Mouse (Mus musculus): ENCODE measurements around the gene Chaf1a. TPM values are rescaled to one million over a fixed set of nuclear protein-coding genes. Genes with fewer than 3 reads are reported as not detected.
"Not testable (repeated sequence)": the region's sequence is repeated elsewhere in the genome, so short reads cannot be mapped to it uniquely, and the experiment has no call there.

The Chaf1a gene
- polyA plus RNA-seq, 1 experiment from 2014 or later = 13.5 TPM

GRCm38 (mm10) chr17:56102158-56102557, 61.9 kb downstream of the Chaf1a start:
- H3K9me3 ChIP-seq (replicated peaks; ENCODE audit: control insufficient read depth, low read length) = no peaks in the 10 kb centered on the region
- no peaks in the 10 kb centered on the region for H3K4me1 ChIP-seq (ENCODE audit: control insufficient read depth, insufficient read depth, low read length)
- 89% methylated on average over 5 of the region's 5 CpGs for WGBS (ENCODE audit: insufficient replicate concordance)
- no peaks in the 10 kb centered on the region for H3K27me3 ChIP-seq (ENCODE audit: control insufficient read depth, insufficient read depth, low read length)
- no peak for ATAC-seq (replicated peaks; ENCODE audit: insufficient number of reproducible peaks, low FRiP score, low TSS enrichment)
- no peak overlapping the region for H3K9ac ChIP-seq (ENCODE audit: low read depth, low read length)
- no peak overlapping the region for H3K27ac ChIP-seq (ENCODE audit: low read depth, low read length)
- no peak overlapping the region for H3K4me2 ChIP-seq
- peaks cover 36% of the 10 kb centered on the region for H3K36me3 ChIP-seq (ENCODE audit: control insufficient read depth, insufficient read depth, low read length)
- no peak overlapping the region for H3K4me3 ChIP-seq (ENCODE audit: low read depth, low read length)

GRCm38 (mm10) chr17:56102927-56103326, 62.7 kb downstream of the Chaf1a start:
- Histone ChIP-seq H3K4me2 (no peak overlapping the region), H3K27me3 (ENCODE audit: control insufficient read depth, insufficient read depth, low read length) (no peaks in the 10 kb centered on the region), H3K4me1 (ENCODE audit: control insufficient read depth, insufficient read depth, low read length) (no peaks in the 10 kb centered on the region), H3K4me3 (ENCODE audit: low read depth, low read length) (no peak overlapping the region), H3K9me3 (replicated peaks; ENCODE audit: control insufficient read depth, low read length) (no peaks in the 10 kb centered on the region), H3K9ac (ENCODE audit: low read depth, low read length) (no peak overlapping the region), H3K36me3 (ENCODE audit: control insufficient read depth, insufficient read depth, low read length) (peaks cover 29% of the 10 kb centered on the region), H3K27ac (ENCODE audit: low read depth, low read length) (no peak overlapping the region)
- WGBS (ENCODE audit: insufficient replicate concordance) = 91% methylated on average over 9 of the region's 9 CpGs
- no peak for ATAC-seq (replicated peaks; ENCODE audit: insufficient number of reproducible peaks, low FRiP score, low TSS enrichment)

GRCm38 (mm10) chr17:56103465-56104285, 63.4 kb downstream of the Chaf1a start:
- H3K27ac ChIP-seq (ENCODE audit: low read depth, low read length) = no peak overlapping the region
- no peaks in the 10 kb centered on the region for H3K9me3 ChIP-seq (replicated peaks; ENCODE audit: control insufficient read depth, low read length)
- 90% methylated on average over 8 of the region's 8 CpGs for WGBS (ENCODE audit: insufficient replicate concordance)
- H3K4me1 ChIP-seq (ENCODE audit: control insufficient read depth, insufficient read depth, low read length) = 0 out of 2 replicates have a peak, but pooled peaks cover under 1% of the 10 kb centered on the region
- no peak overlapping the region for H3K9ac ChIP-seq (ENCODE audit: low read depth, low read length)
- no peaks in the 10 kb centered on the region for H3K27me3 ChIP-seq (ENCODE audit: control insufficient read depth, insufficient read depth, low read length)
- H3K4me2 ChIP-seq = no peak overlapping the region
- H3K4me3 ChIP-seq (ENCODE audit: low read depth, low read length) = no peak overlapping the region
- H3K36me3 ChIP-seq (ENCODE audit: control insufficient read depth, insufficient read depth, low read length) = peaks cover 28% of the 10 kb centered on the region
- ATAC-seq (replicated peaks; ENCODE audit: insufficient number of reproducible peaks, low FRiP score, low TSS enrichment) = no peak

- ATAC-seq (replicated peaks; ENCODE audit: insufficient number of reproducible peaks, low FRiP score, low TSS enrichment); H3K4me3 ChIP-seq (ENCODE audit: low read depth, low read length); H3K9me3 ChIP-seq (replicated peaks; ENCODE audit: control insufficient read depth, low read length); H3K27ac ChIP-seq (ENCODE audit: low read depth, low read length); H3K9ac ChIP-seq (ENCODE audit: low read depth, low read length); H3K27me3 ChIP-seq (ENCODE audit: control insufficient read depth, insufficient read depth, low read length); H3K4me1 ChIP-seq (ENCODE audit: control insufficient read depth, insufficient read depth, low read length); H3K4me2 ChIP-seq: not testable (repeated sequence)
- peaks cover 19% of the 10 kb centered on the region for H3K36me3 ChIP-seq (ENCODE audit: control insufficient read depth, insufficient read depth, low read length)
- 82% methylated on average over 2 of the region's 5 CpGs for WGBS (ENCODE audit: insufficient replicate concordance)
Measured at GRCm38 (mm10) chr17:56104821-56105220, 64.6 kb downstream of the Chaf1a start.

GRCm38 (mm10) chr17:56106436-56106835, 66.2 kb downstream of the Chaf1a start:
- H3K9me3 ChIP-seq (replicated peaks; ENCODE audit: control insufficient read depth, low read length); ATAC-seq (replicated peaks; ENCODE audit: insufficient number of reproducible peaks, low FRiP score, low TSS enrichment); H3K27me3 ChIP-seq (ENCODE audit: control insufficient read depth, insufficient read depth, low read length); H3K9ac ChIP-seq (ENCODE audit: low read depth, low read length); H3K27ac ChIP-seq (ENCODE audit: low read depth, low read length); H3K4me2 ChIP-seq; H3K4me1 ChIP-seq (ENCODE audit: control insufficient read depth, insufficient read depth, low read length); H3K4me3 ChIP-seq (ENCODE audit: low read depth, low read length); H3K36me3 ChIP-seq (ENCODE audit: control insufficient read depth, insufficient read depth, low read length): not testable (repeated sequence)
- 96% methylated on average over 4 of the region's 4 CpGs for WGBS (ENCODE audit: insufficient replicate concordance)

- Histone ChIP-seq H3K27ac (ENCODE audit: low read depth, low read length) (no peak overlapping the region), H3K9ac (ENCODE audit: low read depth, low read length) (no peak overlapping the region), H3K27me3 (ENCODE audit: control insufficient read depth, insufficient read depth, low read length) (no peaks in the 10 kb centered on the region), H3K4me1 (ENCODE audit: control insufficient read depth, insufficient read depth, low read length) (0 out of 2 replicates have a peak, but pooled peaks cover 3% of the 10 kb centered on the region), H3K4me2 (no peak overlapping the region), H3K9me3 (replicated peaks; ENCODE audit: control insufficient read depth, low read length) (no peaks in the 10 kb centered on the region), H3K36me3 (ENCODE audit: control insufficient read depth, insufficient read depth, low read length) (peaks cover 6% of the 10 kb centered on the region), H3K4me3 (ENCODE audit: low read depth, low read length) (no peak overlapping the region)
- WGBS (ENCODE audit: insufficient replicate concordance) = 55% methylated on average over 4 of the region's 4 CpGs
- no peak for ATAC-seq (replicated peaks; ENCODE audit: insufficient number of reproducible peaks, low FRiP score, low TSS enrichment)
Measured at GRCm38 (mm10) chr17:56106981-56107380, 66.7 kb downstream of the Chaf1a start.

- no peak overlapping the region for H3K4me3 ChIP-seq (ENCODE audit: low read depth, low read length)
- H3K36me3 ChIP-seq (ENCODE audit: control insufficient read depth, insufficient read depth, low read length) = peaks cover under 1% of the 10 kb centered on the region
- no peaks in the 10 kb centered on the region for H3K9me3 ChIP-seq (replicated peaks; ENCODE audit: control insufficient read depth, low read length)
- WGBS (ENCODE audit: insufficient replicate concordance) = 64% methylated on average over 2 of the region's 2 CpGs
- H3K4me1 ChIP-seq (ENCODE audit: control insufficient read depth, insufficient read depth, low read length) = 0 out of 2 replicates have a peak, but pooled peaks cover 3% of the 10 kb centered on the region
- H3K4me2 ChIP-seq = no peak overlapping the region
- no peaks in the 10 kb centered on the region for H3K27me3 ChIP-seq (ENCODE audit: control insufficient read depth, insufficient read depth, low read length)
- ATAC-seq (replicated peaks; ENCODE audit: insufficient number of reproducible peaks, low FRiP score, low TSS enrichment) = no peak
- no peak overlapping the region for H3K27ac ChIP-seq (ENCODE audit: low read depth, low read length)
- no peak overlapping the region for H3K9ac ChIP-seq (ENCODE audit: low read depth, low read length)
Measured at GRCm38 (mm10) chr17:56107736-56108135, 67.5 kb downstream of the Chaf1a start.

- Histone ChIP-seq H3K36me3 (ENCODE audit: control insufficient read depth, insufficient read depth, low read length) (no peaks in the 10 kb centered on the region; the same call in none of the 2 replicates), H3K9me3 (replicated peaks; ENCODE audit: control insufficient read depth, low read length) (no peaks in the 10 kb centered on the region), H3K4me3 (ENCODE audit: low read depth, low read length) (no peak overlapping the region), H3K4me1 (ENCODE audit: control insufficient read depth, insufficient read depth, low read length) (0 out of 2 replicates have a peak, but pooled peaks cover 3% of the 10 kb centered on the region), H3K27ac (ENCODE audit: low read depth, low read length) (no peak overlapping the region), H3K9ac (ENCODE audit: low read depth, low read length) (no peak overlapping the region), H3K4me2 (no peak overlapping the region), H3K27me3 (ENCODE audit: control insufficient read depth, insufficient read depth, low read length) (no peaks in the 10 kb centered on the region)
- 72% methylated on average over 6 of the region's 6 CpGs for WGBS (ENCODE audit: insufficient replicate concordance)
- peak; percentile 31; the same call in 1 of the 2 replicates for ATAC-seq (replicated peaks; ENCODE audit: insufficient number of reproducible peaks, low FRiP score, low TSS enrichment)
Measured at GRCm38 (mm10) chr17:56108334-56109044, 68.2 kb downstream of the Chaf1a start.

All from heart, embryonic 11.5 days (tissue).